Mouse (Mus musculus): Measurements from ENCODE around the gene Rnf34.

GRCm38 (mm10) chr5:122821524-122821885 lies 28.3 kb upstream of the Rnf34 start:
- TF ChIP-seq CTCF (IDR thresholded peaks at IDR 0.05; ENCODE audit: low read depth) (no peak), EP300 (IDR thresholded peaks at IDR 0.05; ENCODE audit: low read depth) (no peak)
